In genomic region chr6:129349524-129350352, GRCm38 (mm10) we compare ENCODE assay signal across 10 mouse cellular contexts. TPM values are rescaled to one million over a fixed set of nuclear protein-coding genes. Genes with fewer than 3 reads are reported as not detected.
DNase-seq lines count a peak whose midpoint lies in the region; ATAC-seq and TF ChIP-seq lines count a peak whose summit lies in the region.
"Had no signal": no experiment of that assay in that cellular context is flagged by ENCODE, and none has a peak within 500 bp of the region (broad histone marks: within the 10 kb centered on the region; RNA-seq: fewer than 3 reads in every experiment).

No protein-coding gene starts in this region.

- no peak overlapping the region for H3K9ac ChIP-seq in CH12.LX (ENCODE audit: insufficient read depth, low read depth)
- H3K9ac ChIP-seq in forebrain, embryonic 15.5 days (replicated peaks) = no peak overlapping the region
- H3K9ac ChIP-seq in midbrain, embryonic 14.5 days (replicated peaks; ENCODE audit: low read length) = no peak overlapping the region

- no peaks in the 10 kb centered on the region for H3K27me3 ChIP-seq in CH12.LX (replicated peaks)
- H3K27me3 ChIP-seq in forebrain, embryonic 15.5 days = no peaks in the 10 kb centered on the region
- no peaks in the 10 kb centered on the region for H3K27me3 ChIP-seq in midbrain, embryonic 14.5 days (ENCODE audit: control insufficient read depth, insufficient read depth, low read length)

- WGBS in forebrain, embryonic 15.5 days = 55% methylated on average over 4 of the region's 4 CpGs
- 59% methylated on average over 4 of the region's 4 CpGs for WGBS in midbrain, embryonic 14.5 days

- H3K4me1 ChIP-seq in CH12.LX (ENCODE audit: control insufficient read depth in 1 of 2, insufficient read depth in 2 of 2) = peaks cover 4 to 26% of the 10 kb centered on the region in 2 experiments
- peaks cover 20% of the 10 kb centered on the region for H3K4me1 ChIP-seq in bone marrow macrophage, adult 2 months (ENCODE audit: control insufficient read depth, insufficient read depth, low read length)
- no peaks in the 10 kb centered on the region for H3K4me1 ChIP-seq in forebrain, embryonic 15.5 days
- no peaks in the 10 kb centered on the region for H3K4me1 ChIP-seq in midbrain, embryonic 14.5 days (ENCODE audit: control insufficient read depth, insufficient read depth, low read length)

- TF ChIP-seq EP300 in CH12.LX (IDR thresholded peaks at IDR 0.05; ENCODE audit: low read length) = peak; percentile 92

- no peak for TF ChIP-seq POLR2A in CH12.LX (IDR thresholded peaks at IDR 0.05; ENCODE audit: low read depth, low read length)
- TF ChIP-seq POLR2A in bone marrow macrophage, adult 2 months (IDR thresholded peaks at IDR 0.05; ENCODE audit: borderline replicate concordance, low read depth, low read length) = no peak

- peak overlapping the region; percentile 56; the same call in 1 of the 2 replicates for H3K4me2 ChIP-seq in CH12.LX (ENCODE audit: insufficient read depth, low read depth, poor library complexity, severe bottlenecking)
- H3K4me2 ChIP-seq in forebrain, embryonic 15.5 days (replicated peaks) = no peak overlapping the region
- H3K4me2 ChIP-seq in midbrain, embryonic 14.5 days (ENCODE audit: low read length) = no peak overlapping the region

- H3K4me3 ChIP-seq in CH12.LX (replicated peaks in 1 of 3; ENCODE audit: low read depth in 2 of 3, low read length in 2 of 3, poor library complexity in 1 of 3) = no peak overlapping the region
- peak overlapping the region; percentile 55 for H3K4me3 ChIP-seq in bone marrow macrophage, adult 2 months (ENCODE audit: insufficient read depth, low read length)
- no peak overlapping the region for H3K4me3 ChIP-seq in forebrain, embryonic 15.5 days
- H3K4me3 ChIP-seq in midbrain, embryonic 14.5 days (replicated peaks; ENCODE audit: low read depth, low read length) = no peak overlapping the region

- no peaks in the 10 kb centered on the region for H3K79me2 ChIP-seq in CH12.LX (replicated peaks; ENCODE audit: control insufficient read depth, extremely low read depth, insufficient read depth, poor library complexity, severe bottlenecking)

- no peak for TF ChIP-seq CTCF in CH12.LX (conservative IDR thresholded peaks at IDR 0.05 in 1 of 2, IDR thresholded peaks at IDR 0.05 in 1 of 2; ENCODE audit: low read depth in 2 of 2, low read length in 2 of 2)
- TF ChIP-seq CTCF in bone marrow macrophage, adult 2 months (IDR thresholded peaks at IDR 0.05; ENCODE audit: low read depth, low read length) = no peak

- TF ChIP-seq RAD21 in CH12.LX (IDR thresholded peaks at IDR 0.05; ENCODE audit: low read depth, low read length) = no peak; the same call in 1 of the 2 replicates

- peak overlapping the region; percentile 67 for H3K27ac ChIP-seq in CH12.LX (ENCODE audit: insufficient read depth, low read depth)
- H3K27ac ChIP-seq in bone marrow macrophage, adult 2 months (ENCODE audit: insufficient read depth, low read depth, low read length) = peak overlapping the region; percentile 99
- H3K27ac ChIP-seq in forebrain, embryonic 15.5 days (replicated peaks) = no peak overlapping the region
- H3K27ac ChIP-seq in midbrain, embryonic 14.5 days (replicated peaks; ENCODE audit: low read depth, low read length) = no peak overlapping the region

- H3K36me3 ChIP-seq in CH12.LX (replicated peaks in 1 of 2; ENCODE audit: control insufficient read depth in 1 of 2, insufficient read depth in 1 of 2, low read length in 1 of 2) = peaks cover 0 to 5% of the 10 kb centered on the region in 2 experiments
- H3K36me3 ChIP-seq in forebrain, embryonic 15.5 days = no peaks in the 10 kb centered on the region
- H3K36me3 ChIP-seq in midbrain, embryonic 14.5 days (ENCODE audit: control insufficient read depth, insufficient read depth, low read length) = no peaks in the 10 kb centered on the region

- ATAC-seq in forebrain, embryonic 15.5 days (replicated peaks) = no peak
- no peak for ATAC-seq in midbrain, embryonic 14.5 days (ENCODE audit: low FRiP score, low TSS enrichment)

- DNase-seq in CH12.LX (ENCODE audit: extremely low read depth) = peak; percentile 86
- peak; percentile 5 to 18 for DNase-seq in kidney, postnatal 4 days
- DNase-seq in monocyte, adult 2 months (ENCODE audit: low read depth in 1 of 2, low spot score in 2 of 2) = peak; percentile 36 to 44
- no peak for DNase-seq in cerebellum, postnatal 36 days
- DNase-seq in left cerebral cortex, adult 18-20 months (ENCODE audit: low spot score in 2 of 2) = no peak
- DNase-seq in midbrain, embryonic 14.5 days = no peak
- DNase-seq: layer of hippocampus, adult 9-11 months had no signal

- dilution Hi-C loops in CH12.LX (cut with MboI; ENCODE audit: extremely low pct_ligation_motif_present, extremely low pct_unique_long_range_greater_than_20kb, low sequenced_read_pairs) = no loop called here

- in situ Hi-C loops in CH12.LX (cut with MboI; ENCODE audit: low pct_ligation_motif_present, low pct_unique_long_range_greater_than_20kb, low sequenced_read_pairs) = loop anchor here (25.0 kb wide), 1 partner anchor 512 kb away; the partner anchor contains the start of genes Gm44511 and Klrb1b

- peaks cover 9% of the 10 kb centered on the region for H3K9me3 ChIP-seq in CH12.LX (replicated peaks; ENCODE audit: low read length)
- no peaks in the 10 kb centered on the region for H3K9me3 ChIP-seq in forebrain, embryonic 15.5 days
- peaks cover 4% of the 10 kb centered on the region; the same call in 1 of the 2 replicates for H3K9me3 ChIP-seq in midbrain, embryonic 14.5 days (ENCODE audit: control insufficient read depth, low read length)

TF ChIP-seq in CH12.LX, 34 proteins besides CTCF, POLR2A, EP300 and RAD21 (continues in another document):
- TF ChIP-seq ZNF384 (IDR thresholded peaks at IDR 0.05; ENCODE audit: low read depth, low read length) (no peak), MAFK (IDR thresholded peaks at IDR 0.05; ENCODE audit: insufficient replicate concordance, low read length) (0 out of 2 replicates have a peak, but pooled peaks have one; percentile 43), CHD2 (IDR thresholded peaks at IDR 0.05; ENCODE audit: low read length) (peak; percentile 87), JUND (conservative IDR thresholded peaks at IDR 0.05; ENCODE audit: low read depth, low read length) (peak; percentile 47; the same call in 1 of the 2 replicates), MAX (IDR thresholded peaks at IDR 0.05; ENCODE audit: low read length) (0 out of 2 replicates have a peak, but pooled peaks have one; percentile 8), TCF12 (IDR thresholded peaks at IDR 0.05; ENCODE audit: low read depth, low read length) (peak; percentile 74), CHD1 (IDR thresholded peaks at IDR 0.05; ENCODE audit: low read depth, low read length) (no peak), POLR2AphosphoS2 (IDR thresholded peaks at IDR 0.05; ENCODE audit: low read depth, low read length) (no peak), SIN3A (IDR thresholded peaks at IDR 0.05; ENCODE audit: low read length) (peak; percentile 30; the same call in 1 of the 2 replicates), MXI1 (IDR thresholded peaks at IDR 0.05; ENCODE audit: low read depth, low read length) (no peak), NRF1 (IDR thresholded peaks at IDR 0.05; ENCODE audit: low read depth, low read length) (no peak)

RNA-seq across cellular contexts. Expression of gene Clec12a, which starts 7.2 kb away (rescaled TPM):
- total RNA-seq in CH12.LX (2012; rRNA removed) = 1.7 TPM in 2 replicates
- total RNA-seq in CH12.LX (2014; rRNA removed) = 11.9 and 12.6 TPM in 2 replicates
- 6.5 and 8.0 TPM in 2 replicates for polyA plus RNA-seq in CH12.LX (2012; ENCODE audit: insufficient read length, low read depth)
- 600 and 634 TPM in 2 replicates for polyA plus RNA-seq in bone marrow macrophage, adult 2 months (2012; ENCODE audit: insufficient read depth, insufficient read length, missing spikeins)
- total RNA-seq in left cerebral cortex, adult 18-20 months (2021) = under 1 TPM; 0.23 to 0.28 TPM
- polyA plus RNA-seq in forebrain, embryonic 15.5 days (2015; fragmentation: Nextera tagmentation; extraction: Ambion mirVana) = 0.11 and 0.13 TPM in 2 replicates
- 0.08 and 0.33 TPM in 2 replicates for polyA plus RNA-seq in midbrain, embryonic 14.5 days (2014; fragmentation: Nextera tagmentation; extraction: Ambion mirVana)

RNA-seq across cellular contexts. Expression of gene 4922502D21Rik, which starts 18.1 kb away (rescaled TPM):
- 2.0 and 2.8 TPM in 2 replicates for total RNA-seq in CH12.LX (2012; rRNA removed)
- 0.23 and 0.42 TPM in 2 replicates for total RNA-seq in CH12.LX (2014; rRNA removed)
- 0.46 and 0.61 TPM in 2 replicates for polyA plus RNA-seq in CH12.LX (2012; ENCODE audit: insufficient read length, low read depth)
- polyA plus RNA-seq in bone marrow macrophage, adult 2 months (2012; ENCODE audit: insufficient read depth, insufficient read length, missing spikeins) = not detected in 2 replicates
- total RNA-seq in left cerebral cortex, adult 18-20 months (2021) = not detected
- not detected in 2 replicates for polyA plus RNA-seq in forebrain, embryonic 15.5 days (2015; fragmentation: Nextera tagmentation; extraction: Ambion mirVana)
- polyA plus RNA-seq in midbrain, embryonic 14.5 days (2014; fragmentation: Nextera tagmentation; extraction: Ambion mirVana) = not detected in 2 replicates
- polyA plus RNA-seq: brain, embryonic 14.5 days had no signal

RNA-seq across cellular contexts. Expression of gene Clec12b, which starts 35.9 kb away (rescaled TPM):
- total RNA-seq in CH12.LX (2012; rRNA removed) (not detected in 2 replicates), CH12.LX (2014; rRNA removed) (not detected in 2 replicates)
- not detected in 2 replicates for polyA plus RNA-seq in CH12.LX (2012; ENCODE audit: insufficient read length, low read depth)
- polyA plus RNA-seq in bone marrow macrophage, adult 2 months (2012; ENCODE audit: insufficient read depth, insufficient read length, missing spikeins) = not detected in 2 replicates
- not detected for total RNA-seq in left cerebral cortex, adult 18-20 months (2021)
- polyA plus RNA-seq in forebrain, embryonic 15.5 days (2015; fragmentation: Nextera tagmentation; extraction: Ambion mirVana) = 0.14 TPM in 1 of 2 replicates, not detected in the other
- 0.16 and 0.32 TPM in 2 replicates for polyA plus RNA-seq in midbrain, embryonic 14.5 days (2014; fragmentation: Nextera tagmentation; extraction: Ambion mirVana)

RNA-seq across cellular contexts. Expression of gene Clec1b, which starts 47.4 kb away (rescaled TPM):
- total RNA-seq in CH12.LX (2012; rRNA removed) (not detected in 2 replicates), CH12.LX (2014; rRNA removed) (not detected in 2 replicates)
- not detected in 2 replicates for polyA plus RNA-seq in CH12.LX (2012; ENCODE audit: insufficient read length, low read depth)
- polyA plus RNA-seq in bone marrow macrophage, adult 2 months (2012; ENCODE audit: insufficient read depth, insufficient read length, missing spikeins) = 2.4 and 2.7 TPM in 2 replicates
- under 1 TPM in 1 of 2 experiments, not detected in 1; 0.72 TPM for total RNA-seq in left cerebral cortex, adult 18-20 months (2021)
- 1.5 and 1.8 TPM in 2 replicates for polyA plus RNA-seq in forebrain, embryonic 15.5 days (2015; fragmentation: Nextera tagmentation; extraction: Ambion mirVana)
- polyA plus RNA-seq in midbrain, embryonic 14.5 days (2014; fragmentation: Nextera tagmentation; extraction: Ambion mirVana) = 0.93 and 1.9 TPM in 2 replicates

RNA-seq across cellular contexts. Expression of gene Clec9a, which starts 58.9 kb away (rescaled TPM):
- total RNA-seq in CH12.LX (2012; rRNA removed) (not detected in 2 replicates), CH12.LX (2014; rRNA removed) (not detected in 2 replicates)
- not detected in 2 replicates for polyA plus RNA-seq in CH12.LX (2012; ENCODE audit: insufficient read length, low read depth)
- 0.24 and 0.84 TPM in 2 replicates for polyA plus RNA-seq in bone marrow macrophage, adult 2 months (2012; ENCODE audit: insufficient read depth, insufficient read length, missing spikeins)
- total RNA-seq in left cerebral cortex, adult 18-20 months (2021) = not detected
- polyA plus RNA-seq in forebrain, embryonic 15.5 days (2015; fragmentation: Nextera tagmentation; extraction: Ambion mirVana) = 0.10 and 0.13 TPM in 2 replicates
- polyA plus RNA-seq in midbrain, embryonic 14.5 days (2014; fragmentation: Nextera tagmentation; extraction: Ambion mirVana) = 0.32 and 0.37 TPM in 2 replicates

Comparison
In these comparisons a context has a peak if more than half of its experiments do, and no peak if none do; other contexts are left out.
1. DNase-seq: peak in CH12.LX (single experiment), kidney, postnatal 4 days (2 of 2) and monocyte, adult 2 months (2 of 2); none in cerebellum, postnatal 36 days (0 of 2), left cerebral cortex, adult 18-20 months (0 of 2) and midbrain, embryonic 14.5 days (single experiment).
2. H3K27ac ChIP-seq: peak in CH12.LX (single experiment) and bone marrow macrophage, adult 2 months (single experiment); none in forebrain, embryonic 15.5 days (single experiment) and midbrain, embryonic 14.5 days (single experiment).
3. RNA of gene Clec12a, which starts 7.2 kb away (polyA plus RNA-seq): 600 to 634 TPM in bone marrow macrophage, adult 2 months; 6.5 to 8.0 TPM in CH12.LX, 0.08 to 0.33 TPM in midbrain, embryonic 14.5 days and 0.11 to 0.13 TPM in forebrain, embryonic 15.5 days; every median in the first group is over 10 times any median in the second.